Mouse (Mus musculus) hindbrain, embryonic 11.5 days (tissue): ENCODE data around the gene Plpp3. TPM values are rescaled to one million over a fixed set of nuclear protein-coding genes. Genes with fewer than 3 reads are reported as not detected.
A peak's percentile ranks its signal among the peaks of the same experiment; 100 is the strongest.

Experiments
- ATAC-seq: fragments of 200-750 bp; cut with Nextera tagmentation; 2 replicates; pipeline ENCODE4 v1.8.0; 2017; ENCODE audit warnings: mild to moderate bottlenecking, moderate TSS enrichment, moderate library complexity; ENCODE audit not compliant: low FRiP score
- DNase-seq: peaks from one replicate; pipeline ENCODE4 v3.0.0-alpha.2; 2015; ENCODE audit warnings: low spot score
- H3K27ac ChIP-seq: fragments of 300-500 bp; sonication (generic); 2 replicates; pipeline ENCODE4 v1.5.1; 2014; ENCODE audit warnings: mild to moderate bottlenecking, low read depth, low read length
- H3K27me3 ChIP-seq: fragments of 300-500 bp; sonication (generic); 2 replicates; pipeline ENCODE4 v1.6.1; 2014; ENCODE audit warnings: mild to moderate bottlenecking, low read length, moderate library complexity, mixed read lengths; ENCODE audit not compliant: control insufficient read depth, insufficient read depth
- H3K36me3 ChIP-seq: fragments of 300-500 bp; sonication (generic); 2 replicates; pipeline ENCODE4 v1.6.1; 2014; ENCODE audit warnings: mild to moderate bottlenecking, low read length, moderate library complexity, mixed read lengths; ENCODE audit not compliant: control insufficient read depth, insufficient read depth
- H3K4me1 ChIP-seq: fragments of 300-500 bp; sonication (generic); replicated peaks from 2 replicates; pipeline ENCODE4 v1.6.1; 2014; ENCODE audit warnings: low read length, mixed read lengths; ENCODE audit not compliant: control insufficient read depth, insufficient read depth
- H3K4me2 ChIP-seq: fragments of 300-500 bp; sonication (generic); replicated peaks from 2 replicates; pipeline ENCODE4 v1.6.1; 2014; ENCODE audit warnings: mild to moderate bottlenecking, low read depth, low read length
- H3K4me3 ChIP-seq: fragments of 300-500 bp; sonication (generic); 2 replicates; pipeline ENCODE4 v1.5.1; 2014; ENCODE audit warnings: low read depth, low read length
- H3K9ac ChIP-seq: fragments of 300-500 bp; sonication (generic); 2 replicates; pipeline ENCODE4 v1.6.1; 2014; ENCODE audit warnings: low read depth, low read length
- H3K9me3 ChIP-seq: fragments of 300-500 bp; sonication (generic); 2 replicates; pipeline ENCODE4 v1.6.1; 2016; ENCODE audit warnings: low read length; ENCODE audit not compliant: control insufficient read depth
- WGBS: fragments of 180-500 bp; shearing (Covaris S2); extraction: QIAGEN DNeasy Blood & Tissue Kit; methylation state at CpG from one replicate; pipeline ENCODE4 v1.1.7; 2014; 5-methylcytosine and 5-hydroxymethylcytosine counted together
- polyA plus RNA-seq: library from polyadenylated mRNA; unstranded; fragments of >200 nt; fragmentation: Nextera tagmentation; extraction: Ambion mirVana; gene quantifications from 2 replicates; pipeline ENCODE4 v1.2.1, GENCODE M21; 2014

Plpp3 gene
- polyA plus RNA-seq, 1 experiment from 2014 or later: 52.7 TPM

- Histone ChIP-seq H3K4me1 (peaks cover 12% of the 10 kb centered on the region), H3K9me3 (no peaks in the 10 kb centered on the region), H3K4me2 (no peak overlapping the region), H3K27me3 (no peaks in the 10 kb centered on the region), H3K4me3 (no peak overlapping the region), H3K36me3 (no peaks in the 10 kb centered on the region), H3K27ac (peak overlapping the region; percentile 45; the same call in 1 of the 2 replicates), H3K9ac (peak overlapping the region; percentile 33)
- DNase-seq: peak; percentile 51
- WGBS: 21% methylated on average over 7 of the region's 7 CpGs
- ATAC-seq: peak; percentile 73
Measured at GRCm38 (mm10) chr4:105281751-105282231, 124.6 kb downstream of the Plpp3 start.

Other genes starting within 250 kb of the Plpp3 start
- 0.04 and 0.20 TPM in 2 replicates for gene Fyb2, start 243.9 kb upstream of the Plpp3 start, polyA plus RNA-seq
- 5.0 TPM in 2 replicates for gene Prkaa2, start 47.5 kb upstream of the Plpp3 start, polyA plus RNA-seq